Mouse (Mus musculus): ENCODE measurements around the gene Tm4sf20.

DNA sequence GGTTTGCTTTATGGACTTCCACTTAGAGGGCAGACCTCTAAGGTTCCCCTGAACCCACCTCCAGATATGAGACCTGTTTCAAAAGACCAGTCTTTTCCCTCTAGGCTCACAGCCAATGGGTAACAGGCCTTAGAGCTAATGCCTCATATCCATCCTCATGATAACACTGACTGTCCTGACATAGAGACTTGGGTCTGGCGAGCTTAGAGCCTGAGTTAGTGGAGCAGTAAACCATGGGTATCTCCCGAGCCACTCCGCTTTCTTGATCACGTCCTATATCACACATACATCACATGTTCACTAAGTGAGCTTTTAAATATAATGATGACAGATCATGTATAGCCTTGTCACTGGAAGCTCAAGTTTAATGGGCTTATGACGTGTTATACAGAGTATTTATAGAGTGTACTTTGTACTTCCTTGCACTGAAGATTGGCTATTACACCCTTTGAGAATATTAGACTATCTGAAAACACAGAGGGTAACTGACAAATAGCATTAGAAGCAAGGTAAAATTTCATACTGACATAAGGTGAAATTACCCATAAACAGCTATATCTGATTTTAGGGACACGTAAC is 11.2 kb upstream of the Tm4sf20 start:
- TF ChIP-seq POLR2A (IDR thresholded peaks at IDR 0.05; ENCODE audit: borderline replicate concordance, low read depth, low read length), result no peak
- TF ChIP-seq CTCF (IDR thresholded peaks at IDR 0.05; ENCODE audit: low read depth, low read length), result no peak

Data from bone marrow macrophage, adult 2 months (primary cell).